Mouse (Mus musculus): Measurements from ENCODE around the gene Kcnn3. TPM values are rescaled to one million over a fixed set of nuclear protein-coding genes. Genes with fewer than 3 reads are reported as not detected.

The Kcnn3 gene
- polyA plus RNA-seq, 1 experiment: not detected

DNA sequence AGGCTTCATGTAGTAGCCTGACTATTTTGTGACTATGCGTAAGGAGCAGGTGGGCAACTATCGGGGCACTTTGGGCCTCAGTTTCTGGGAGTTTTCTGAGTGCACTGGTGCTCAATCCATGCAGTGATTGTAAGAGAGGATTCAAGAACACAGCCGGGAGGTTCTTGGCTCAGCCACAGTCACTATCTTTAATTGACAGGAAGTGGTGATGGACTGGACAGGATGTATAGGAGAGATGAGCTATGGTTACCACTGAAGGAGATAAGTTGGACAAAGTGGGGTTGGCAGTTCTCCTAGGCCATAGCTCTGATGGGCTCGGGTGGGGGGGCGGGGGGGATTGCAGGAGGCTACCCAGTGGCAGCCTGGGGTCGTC lies 20.4 kb downstream of the Kcnn3 start:
- TF ChIP-seq GATA1 (IDR thresholded peaks at IDR 0.05; ENCODE audit: low read length): no peak

DNA sequence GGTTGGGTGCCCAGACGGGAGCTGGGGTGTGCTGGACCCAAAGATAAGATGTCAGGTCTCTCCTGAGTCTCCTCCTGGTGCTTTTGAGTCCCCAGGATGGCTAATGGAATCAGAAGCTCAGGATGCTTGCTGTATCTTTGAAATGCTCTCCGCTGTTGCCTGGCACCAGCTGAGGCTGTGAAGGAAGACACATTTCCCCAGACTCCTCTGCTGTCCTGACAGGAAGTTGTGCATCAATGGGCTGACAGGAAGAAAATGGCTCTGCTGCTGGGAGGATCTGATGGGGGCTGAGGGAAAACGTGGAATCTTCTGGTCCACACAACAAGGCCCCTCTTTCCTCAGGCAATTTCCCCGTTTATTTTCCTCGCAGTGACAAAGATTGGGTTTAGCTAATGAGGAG lies 27.0 kb downstream of the Kcnn3 start:
- TF ChIP-seq GATA1 (IDR thresholded peaks at IDR 0.05; ENCODE audit: low read length): no peak

- no peak for TF ChIP-seq GATA1 (IDR thresholded peaks at IDR 0.05; ENCODE audit: low read length)
Observed at GRCm38 (mm10) chr3:89548805-89549204, 28.8 kb downstream of the Kcnn3 start.

GRCm38 (mm10) chr3:89549488-89549887 lies 29.5 kb downstream of the Kcnn3 start:
- no peak for TF ChIP-seq GATA1 (IDR thresholded peaks at IDR 0.05; ENCODE audit: low read length)

GRCm38 (mm10) chr3:89551880-89552279 lies 31.9 kb downstream of the Kcnn3 start:
- no peak for TF ChIP-seq GATA1 (IDR thresholded peaks at IDR 0.05; ENCODE audit: low read length)

- no peak for TF ChIP-seq GATA1 (IDR thresholded peaks at IDR 0.05; ENCODE audit: low read length)
Observed at GRCm38 (mm10) chr3:89553432-89553831, 33.5 kb downstream of the Kcnn3 start.

- TF ChIP-seq GATA1 (IDR thresholded peaks at IDR 0.05; ENCODE audit: low read length): no peak
Observed at GRCm38 (mm10) chr3:89553946-89554345, 34.0 kb downstream of the Kcnn3 start.

DNA sequence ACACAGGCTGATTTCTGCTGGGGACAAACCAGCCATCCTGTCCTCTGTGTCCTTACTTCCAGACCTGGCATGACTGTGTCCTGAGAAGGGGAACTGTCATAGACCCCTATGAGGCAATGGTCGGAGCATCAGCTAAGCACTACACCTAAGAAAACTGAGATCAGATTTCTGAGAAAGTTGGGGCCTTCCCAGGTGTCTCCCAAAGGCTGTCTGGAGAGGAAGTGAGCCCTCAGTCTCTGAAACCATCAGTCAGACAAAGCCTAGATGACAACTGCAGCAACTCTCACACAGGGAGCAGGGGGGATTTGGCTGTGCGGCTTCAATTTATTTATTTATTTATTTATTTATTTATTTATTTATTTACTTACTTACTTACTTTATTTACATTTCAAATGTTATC lies 34.6 kb downstream of the Kcnn3 start:
- TF ChIP-seq GATA1 (IDR thresholded peaks at IDR 0.05; ENCODE audit: low read length): no peak

GRCm38 (mm10) chr3:89557811-89558210 lies 37.8 kb downstream of the Kcnn3 start:
- TF ChIP-seq GATA1 (IDR thresholded peaks at IDR 0.05; ENCODE audit: low read length): no peak

GRCm38 (mm10) chr3:89558972-89559910 lies 39.3 kb downstream of the Kcnn3 start:
- no peak for TF ChIP-seq GATA1 (IDR thresholded peaks at IDR 0.05; ENCODE audit: low read length)

DNA sequence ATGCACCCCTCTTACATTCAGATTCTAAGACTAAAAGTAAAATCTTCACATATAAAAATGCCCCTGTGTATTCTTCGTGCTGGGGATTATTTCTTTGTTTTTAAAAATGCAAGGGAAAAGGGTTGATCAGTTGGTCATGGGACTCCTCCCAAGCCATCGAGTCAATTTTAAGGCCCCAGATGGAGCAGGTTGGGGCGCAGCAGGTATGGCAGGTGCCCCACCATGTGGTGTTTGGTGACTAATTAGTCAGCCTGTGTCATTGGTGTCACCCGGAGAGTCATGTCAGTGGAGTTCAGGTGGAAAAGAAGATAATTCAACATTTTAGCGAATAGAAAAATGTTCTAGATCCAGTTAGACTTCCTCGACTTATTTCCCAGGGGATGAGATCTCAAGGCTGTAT lies 41.4 kb downstream of the Kcnn3 start:
- TF ChIP-seq GATA1 (IDR thresholded peaks at IDR 0.05; ENCODE audit: low read length): no peak

GRCm38 (mm10) chr3:89565371-89565770 lies 45.4 kb downstream of the Kcnn3 start:
- no peak for TF ChIP-seq GATA1 (IDR thresholded peaks at IDR 0.05; ENCODE audit: low read length)

DNA sequence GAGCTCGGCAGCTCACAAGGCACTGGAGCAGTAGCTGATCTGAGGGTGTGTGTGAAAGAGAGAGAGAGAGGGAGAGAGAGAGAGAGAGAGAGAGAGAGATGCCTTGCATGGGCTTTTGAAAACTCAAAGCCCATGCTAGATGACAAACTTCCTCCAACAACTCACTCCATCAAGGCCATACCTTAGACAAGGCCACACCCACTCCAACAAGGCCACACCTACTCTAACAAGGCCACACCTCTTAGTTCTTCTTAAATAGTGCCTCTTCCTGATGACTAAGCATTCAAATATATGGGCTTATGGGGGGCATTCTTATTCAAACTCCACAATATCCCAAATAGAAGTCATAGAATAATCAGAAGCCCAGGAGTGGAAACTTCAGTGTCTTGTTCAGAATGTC lies 49.1 kb downstream of the Kcnn3 start:
- TF ChIP-seq GATA1 (IDR thresholded peaks at IDR 0.05; ENCODE audit: low read length): no peak

DNA sequence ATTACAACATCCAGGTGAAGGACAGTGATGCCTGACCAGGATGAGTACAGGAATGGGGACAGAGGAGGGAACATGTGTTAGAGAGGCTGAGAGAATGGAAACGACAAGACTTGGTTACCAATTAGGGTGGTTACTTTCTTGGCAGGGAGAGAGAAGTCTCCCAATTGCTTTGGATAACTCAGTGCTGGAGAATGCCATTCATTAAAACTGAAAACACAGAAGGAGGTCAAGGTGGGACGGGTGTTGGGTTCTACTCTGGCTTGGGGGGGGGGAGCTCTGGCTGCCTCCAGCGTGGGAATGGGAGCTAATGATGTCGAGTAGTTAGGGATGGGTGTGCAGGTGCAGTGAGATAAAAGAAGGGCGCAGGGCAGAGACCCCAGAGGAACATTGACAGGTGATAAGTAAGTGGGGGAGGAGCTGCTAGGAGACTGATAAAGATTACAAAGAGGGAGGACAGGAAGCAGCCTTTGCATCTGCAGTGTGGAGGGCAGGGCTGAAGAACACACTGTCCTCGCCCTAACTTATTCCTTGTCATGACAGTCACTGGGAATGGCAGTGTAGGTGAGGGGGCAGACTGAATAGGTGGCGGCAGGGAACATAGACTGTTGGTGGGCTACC lies 49.9 kb downstream of the Kcnn3 start:
- no peak for TF ChIP-seq GATA1 (IDR thresholded peaks at IDR 0.05; ENCODE audit: low read length)

GRCm38 (mm10) chr3:89570362-89570761 lies 50.4 kb downstream of the Kcnn3 start:
- no peak for TF ChIP-seq GATA1 (IDR thresholded peaks at IDR 0.05; ENCODE audit: low read length)

GRCm38 (mm10) chr3:89574260-89574659 lies 54.3 kb downstream of the Kcnn3 start:
- no peak for TF ChIP-seq GATA1 (IDR thresholded peaks at IDR 0.05; ENCODE audit: low read length)

DNA sequence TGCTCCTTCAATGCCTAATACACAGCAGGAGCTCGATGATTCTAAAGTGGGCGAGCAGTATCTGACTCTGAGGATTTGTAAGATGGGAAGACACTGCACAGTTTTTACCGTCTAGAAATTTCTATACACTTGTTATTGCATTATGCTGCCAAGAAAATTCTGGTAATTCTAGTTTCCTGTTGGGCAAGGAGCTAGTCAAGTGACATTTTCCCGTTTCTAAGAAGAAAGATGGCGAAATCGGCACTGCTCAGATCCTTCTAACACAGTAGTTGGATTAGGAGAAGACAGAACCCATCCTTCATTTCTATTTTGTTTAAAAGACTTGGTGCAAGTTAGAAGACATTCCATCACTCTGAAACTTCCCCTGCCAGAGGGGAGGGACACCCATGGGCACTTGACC lies 56.4 kb downstream of the Kcnn3 start:
- no peak for TF ChIP-seq GATA1 (IDR thresholded peaks at IDR 0.05; ENCODE audit: low read length)

Measured in G1E-ER4 (cell line).